Mouse (Mus musculus): Measurements from ENCODE around the gene Gbp8. TPM values are rescaled to one million over a fixed set of nuclear protein-coding genes. Genes with fewer than 3 reads are reported as not detected.

The Gbp8 gene
- polyA plus RNA-seq, 1 experiment from 2014 or later, result 0.63 TPM

DNA sequence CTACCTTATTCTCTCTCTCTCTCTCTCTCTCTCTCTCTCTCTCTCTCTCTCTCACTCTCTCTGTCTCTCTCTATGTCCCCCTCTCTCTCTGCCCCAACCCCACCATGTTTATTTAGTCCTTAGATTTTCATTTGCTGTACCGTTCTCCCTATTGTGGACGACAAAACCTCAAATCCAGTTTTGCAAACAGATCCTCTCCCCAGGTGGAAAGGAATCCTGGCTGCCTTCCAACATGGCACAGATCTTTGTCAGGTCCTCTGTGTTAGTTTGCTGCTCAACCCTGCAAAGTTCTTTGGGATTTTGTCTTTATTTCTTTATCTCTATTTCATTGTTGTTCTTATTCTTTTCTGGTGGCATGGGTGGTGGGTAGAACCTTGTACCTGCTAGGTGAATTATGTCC is 149.9 kb downstream of the Gbp8 start:
- H3K9ac ChIP-seq (ENCODE audit: low read depth, low read length), result no peak overlapping the region
- 78% methylated on average over 2 of the region's 2 CpGs for WGBS
- H3K4me3 ChIP-seq (ENCODE audit: low read length), result no peak overlapping the region
- no peaks in the 10 kb centered on the region for H3K27me3 ChIP-seq (replicated peaks; ENCODE audit: control insufficient read depth, insufficient read depth, low read length)
- no peaks in the 10 kb centered on the region for H3K4me1 ChIP-seq (ENCODE audit: control insufficient read depth, insufficient read depth, low read depth, low read length)
- no peaks in the 10 kb centered on the region for H3K9me3 ChIP-seq (ENCODE audit: control insufficient read depth, low read length)
- ATAC-seq, result no peak
- H3K36me3 ChIP-seq (ENCODE audit: control insufficient read depth, insufficient read depth, low read length), result no peaks in the 10 kb centered on the region
- no peak overlapping the region for H3K4me2 ChIP-seq (ENCODE audit: low read length)
- no peak overlapping the region for H3K27ac ChIP-seq (ENCODE audit: low read depth, low read length)

DNA sequence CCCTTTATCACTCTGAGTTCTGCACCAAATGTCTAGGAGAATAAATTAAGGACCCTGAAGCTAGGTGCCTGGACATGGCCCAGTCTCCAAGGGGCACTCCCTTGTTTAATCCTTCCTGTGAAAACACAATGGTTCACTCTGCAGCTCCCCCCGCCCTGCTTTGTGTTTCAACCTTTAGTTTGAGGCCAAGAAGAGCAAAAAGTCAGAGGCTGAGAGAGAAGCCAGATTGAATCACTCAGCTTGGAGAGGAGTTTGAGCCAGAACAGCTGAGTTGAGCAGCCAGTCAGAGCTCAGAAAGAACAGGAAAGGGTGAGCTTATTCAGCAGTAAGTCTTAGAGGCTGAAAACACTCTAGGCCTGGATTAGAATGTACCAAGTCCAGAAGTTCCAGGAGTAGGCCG is 151.3 kb downstream of the Gbp8 start:
- H3K27me3 ChIP-seq (replicated peaks; ENCODE audit: control insufficient read depth, insufficient read depth, low read length), result no peaks in the 10 kb centered on the region
- H3K9ac ChIP-seq (ENCODE audit: low read depth, low read length), result no peak overlapping the region
- no peak overlapping the region for H3K4me3 ChIP-seq (ENCODE audit: low read length)
- H3K4me1 ChIP-seq (ENCODE audit: control insufficient read depth, insufficient read depth, low read depth, low read length), result no peaks in the 10 kb centered on the region
- H3K36me3 ChIP-seq (ENCODE audit: control insufficient read depth, insufficient read depth, low read length), result no peaks in the 10 kb centered on the region
- no peaks in the 10 kb centered on the region for H3K9me3 ChIP-seq (ENCODE audit: control insufficient read depth, low read length)
- WGBS, result 49% methylated on average over 2 of the region's 2 CpGs
- H3K4me2 ChIP-seq (ENCODE audit: low read length), result no peak overlapping the region
- ATAC-seq, result no peak
- no peak overlapping the region for H3K27ac ChIP-seq (ENCODE audit: low read depth, low read length)

DNA sequence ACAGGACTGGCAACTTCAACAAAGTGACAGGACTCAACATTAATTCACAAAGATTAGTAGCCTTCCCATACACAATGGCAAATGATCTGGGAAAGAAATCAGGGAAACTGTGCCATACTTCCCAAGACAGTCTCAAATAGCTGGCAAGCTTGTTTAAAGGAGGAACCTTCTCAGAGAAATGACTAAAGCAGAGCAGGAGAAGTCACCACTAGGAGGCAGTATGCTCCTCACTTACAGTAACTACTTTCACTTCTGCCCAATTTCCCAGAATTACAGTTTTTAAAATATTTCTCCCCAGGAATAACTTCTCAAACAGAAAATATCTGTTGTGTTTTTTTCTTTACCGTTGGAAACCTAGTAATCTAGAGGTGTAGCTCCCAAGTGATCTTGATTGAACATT is 152.6 kb downstream of the Gbp8 start:
- Histone ChIP-seq H3K9ac (ENCODE audit: low read depth, low read length) (no peak overlapping the region), H3K9me3 (ENCODE audit: control insufficient read depth, low read length) (no peaks in the 10 kb centered on the region), H3K4me3 (ENCODE audit: low read length) (no peak overlapping the region), H3K4me2 (ENCODE audit: low read length) (no peak overlapping the region), H3K4me1 (ENCODE audit: control insufficient read depth, insufficient read depth, low read depth, low read length) (no peaks in the 10 kb centered on the region), H3K36me3 (ENCODE audit: control insufficient read depth, insufficient read depth, low read length) (no peaks in the 10 kb centered on the region), H3K27me3 (replicated peaks; ENCODE audit: control insufficient read depth, insufficient read depth, low read length) (no peaks in the 10 kb centered on the region), H3K27ac (ENCODE audit: low read depth, low read length) (no peak overlapping the region)
- no peak for ATAC-seq
- 43% methylated on average over 1 of the region's 1 CpGs for WGBS

- Histone ChIP-seq H3K9me3 (ENCODE audit: control insufficient read depth, low read length) (no peaks in the 10 kb centered on the region), H3K9ac (ENCODE audit: low read depth, low read length) (no peak within 1 kb of the TSS), H3K27ac (ENCODE audit: low read depth, low read length) (no peak within 1 kb of the TSS), H3K36me3 (ENCODE audit: control insufficient read depth, insufficient read depth, low read length) (no peaks in the 10 kb centered on the region), H3K4me3 (ENCODE audit: low read length) (no peak within 1 kb of the TSS), H3K4me1 (ENCODE audit: control insufficient read depth, insufficient read depth, low read depth, low read length) (no peaks in the 10 kb centered on the region), H3K4me2 (ENCODE audit: low read length) (no peak within 1 kb of the TSS), H3K27me3 (replicated peaks; ENCODE audit: control insufficient read depth, insufficient read depth, low read length) (no peaks in the 10 kb centered on the region)
- WGBS, result 43% methylated on average over 12 of the region's 12 CpGs
- no peak for ATAC-seq
These were observed 156.8 kb downstream of the Gbp8 start, which contains the start of gene Abcg3 for GRCm38 (mm10) chr5:104982535-104982934. Gene Abcg3 (minus strand): TSS chr5:104982718.

DNA sequence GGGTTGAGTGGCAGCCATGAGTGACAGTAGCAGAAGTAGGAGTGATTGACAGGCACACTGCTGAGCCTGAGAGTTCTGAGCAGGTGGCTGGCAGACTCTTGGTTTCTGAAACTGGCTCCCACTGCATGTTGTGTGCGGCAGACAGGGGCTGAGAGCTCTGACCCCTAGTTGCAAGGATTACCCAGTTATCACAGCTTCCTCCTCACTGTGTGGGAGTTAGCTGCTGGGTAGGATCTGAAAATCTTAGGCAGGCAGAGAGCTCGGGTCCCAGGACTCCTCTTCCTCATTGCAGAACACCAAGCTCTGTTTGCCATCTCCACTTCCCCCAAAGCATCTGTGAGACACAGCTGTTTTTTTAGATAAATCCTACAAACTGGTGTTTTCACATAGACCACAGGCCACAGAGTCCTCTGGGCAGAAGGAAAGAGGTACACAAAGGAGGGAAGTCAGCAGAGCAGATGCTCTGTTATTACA is 160.3 kb downstream of the Gbp8 start:
- no peaks in the 10 kb centered on the region for H3K4me1 ChIP-seq (ENCODE audit: control insufficient read depth, insufficient read depth, low read depth, low read length)
- no peak for ATAC-seq
- no peak overlapping the region for H3K4me3 ChIP-seq (ENCODE audit: low read length)
- no peak overlapping the region for H3K4me2 ChIP-seq (ENCODE audit: low read length)
- no peak overlapping the region for H3K27ac ChIP-seq (ENCODE audit: low read depth, low read length)
- no peaks in the 10 kb centered on the region for H3K9me3 ChIP-seq (ENCODE audit: control insufficient read depth, low read length)
- H3K36me3 ChIP-seq (ENCODE audit: control insufficient read depth, insufficient read depth, low read length), result no peaks in the 10 kb centered on the region
- H3K9ac ChIP-seq (ENCODE audit: low read depth, low read length), result no peak overlapping the region
- no peaks in the 10 kb centered on the region for H3K27me3 ChIP-seq (replicated peaks; ENCODE audit: control insufficient read depth, insufficient read depth, low read length)
- 63% methylated on average over 2 of the region's 2 CpGs for WGBS

Other genes with a start within 250 kb of the Gbp8 start
- gene Abcg3, start 156.8 kb downstream of the Gbp8 start, polyA plus RNA-seq (2015; fragmentation: Nextera tagmentation; extraction: Ambion mirVana), result 0.32 and 0.43 TPM in 2 replicates
- gene Gbp9, start within 50 bp of the Gbp8 start, polyA plus RNA-seq (2015; fragmentation: Nextera tagmentation; extraction: Ambion mirVana), result 1.5 and 1.6 TPM in 2 replicates
- 1.5 and 2.0 TPM in 2 replicates for gene Gbp4, start within 50 bp of the Gbp8 start, polyA plus RNA-seq (2015; fragmentation: Nextera tagmentation; extraction: Ambion mirVana)
- 1.1 TPM in 2 replicates for gene Gbp10, start 100.0 kb upstream of the Gbp8 start, polyA plus RNA-seq (2015; fragmentation: Nextera tagmentation; extraction: Ambion mirVana)
- gene Gm43302, start 154.2 kb upstream of the Gbp8 start, polyA plus RNA-seq (2015; fragmentation: Nextera tagmentation; extraction: Ambion mirVana), result 0.92 TPM in 1 of 2 replicates, not detected in the other
- 2.3 and 3.1 TPM in 2 replicates for gene Gbp6, start 154.2 kb upstream of the Gbp8 start, polyA plus RNA-seq (2015; fragmentation: Nextera tagmentation; extraction: Ambion mirVana)